Mouse (Mus musculus): ENCODE measurements around the gene Rsbn1l. TPM values are rescaled to one million over a fixed set of nuclear protein-coding genes. Genes with fewer than 3 reads are reported as not detected.
"Not testable (repeated sequence)": the region's sequence is repeated elsewhere in the genome, so short reads cannot be mapped to it uniquely, and the experiment has no call there.

Gene Rsbn1l
- polyA plus RNA-seq, 1 experiment from 2014 or later = 5.4 TPM

- ATAC-seq (ENCODE audit: insufficient number of reproducible peaks, low FRiP score) = no peak
- Histone ChIP-seq H3K4me1 (replicated peaks) (peaks cover 18% of the 10 kb centered on the region), H3K9me3 (replicated peaks) (no peaks in the 10 kb centered on the region), H3K4me3 (peak overlapping the region; percentile 91), H3K27me3 (replicated peaks) (no peaks in the 10 kb centered on the region), H3K4me2 (peak overlapping the region; percentile 74), H3K9ac (peak overlapping the region; percentile 97), H3K36me3 (peaks cover 11% of the 10 kb centered on the region), H3K27ac (ENCODE audit: poor library complexity, severe bottlenecking) (peak overlapping the region; percentile 97)
- WGBS = 0% methylated on average over 9 of the region's 9 CpGs
These were observed 5.7 kb downstream of the Rsbn1l start for GRCm38 (mm10) chr5:20950516-20950854.

- 13% methylated on average over 5 of the region's 5 CpGs for WGBS
- Histone ChIP-seq H3K4me1 (replicated peaks) (peaks cover 22% of the 10 kb centered on the region), H3K9ac (peak overlapping the region; percentile 97), H3K9me3 (replicated peaks) (no peaks in the 10 kb centered on the region), H3K27me3 (replicated peaks) (no peaks in the 10 kb centered on the region), H3K36me3 (peaks cover 11% of the 10 kb centered on the region), H3K4me3 (peak overlapping the region; percentile 91), H3K4me2 (peak overlapping the region; percentile 74), H3K27ac (ENCODE audit: poor library complexity, severe bottlenecking) (no peak overlapping the region)
- ATAC-seq (ENCODE audit: insufficient number of reproducible peaks, low FRiP score) = no peak
These were observed 6.1 kb downstream of the Rsbn1l start for GRCm38 (mm10) chr5:20950093-20950492.

- no peaks in the 10 kb centered on the region for H3K9me3 ChIP-seq (replicated peaks)
- no peak overlapping the region for H3K4me3 ChIP-seq
- 86% methylated on average over 6 of the region's 6 CpGs for WGBS
- no peak overlapping the region for H3K27ac ChIP-seq (ENCODE audit: poor library complexity, severe bottlenecking)
- H3K4me1 ChIP-seq (replicated peaks) = peaks cover 27% of the 10 kb centered on the region
- H3K27me3 ChIP-seq (replicated peaks) = no peaks in the 10 kb centered on the region
- H3K4me2 ChIP-seq = no peak overlapping the region
- H3K36me3 ChIP-seq = no peaks in the 10 kb centered on the region
- ATAC-seq (ENCODE audit: insufficient number of reproducible peaks, low FRiP score) = no peak
- H3K9ac ChIP-seq = no peak overlapping the region
These were observed 9.3 kb downstream of the Rsbn1l start for GRCm38 (mm10) chr5:20946906-20947305.

GRCm38 (mm10) chr5:20944961-20945748 is 11.0 kb downstream of the Rsbn1l start:
- no peak overlapping the region for H3K9ac ChIP-seq
- no peaks in the 10 kb centered on the region for H3K9me3 ChIP-seq (replicated peaks)
- H3K36me3 ChIP-seq = no peaks in the 10 kb centered on the region
- H3K27me3 ChIP-seq (replicated peaks) = no peaks in the 10 kb centered on the region
- WGBS = 57% methylated on average over 13 of the region's 13 CpGs
- no peak overlapping the region for H3K4me3 ChIP-seq
- H3K4me1 ChIP-seq (replicated peaks) = peaks cover 44% of the 10 kb centered on the region
- peak overlapping the region; percentile 17; the same call in 1 of the 2 replicates for H3K4me2 ChIP-seq
- ATAC-seq (ENCODE audit: insufficient number of reproducible peaks, low FRiP score) = no peak
- H3K27ac ChIP-seq (ENCODE audit: poor library complexity, severe bottlenecking) = peak overlapping the region; percentile 41; the same call in 1 of the 2 replicates

GRCm38 (mm10) chr5:20943791-20944190 is 12.4 kb downstream of the Rsbn1l start:
- H3K36me3 ChIP-seq; H3K9me3 ChIP-seq (replicated peaks); H3K4me2 ChIP-seq; H3K27ac ChIP-seq (ENCODE audit: poor library complexity, severe bottlenecking); H3K9ac ChIP-seq; H3K27me3 ChIP-seq (replicated peaks); H3K4me3 ChIP-seq; ATAC-seq (ENCODE audit: insufficient number of reproducible peaks, low FRiP score): not testable (repeated sequence)
- 72% methylated on average over 4 of the region's 4 CpGs for WGBS
- peaks cover 53% of the 10 kb centered on the region for H3K4me1 ChIP-seq (replicated peaks)

GRCm38 (mm10) chr5:20942523-20942922 is 13.7 kb downstream of the Rsbn1l start:
- Histone ChIP-seq H3K9ac (no peak overlapping the region), H3K4me2 (no peak overlapping the region), H3K36me3 (no peaks in the 10 kb centered on the region), H3K4me3 (no peak overlapping the region), H3K9me3 (replicated peaks) (no peaks in the 10 kb centered on the region), H3K27ac (ENCODE audit: poor library complexity, severe bottlenecking) (no peak overlapping the region), H3K27me3 (replicated peaks) (no peaks in the 10 kb centered on the region), H3K4me1 (replicated peaks) (peaks cover 57% of the 10 kb centered on the region)
- WGBS = 91% methylated on average over 3 of the region's 3 CpGs
- no peak for ATAC-seq (ENCODE audit: insufficient number of reproducible peaks, low FRiP score)

- H3K27ac ChIP-seq (ENCODE audit: poor library complexity, severe bottlenecking) = peak overlapping the region; percentile 50
- H3K4me2 ChIP-seq = no peak overlapping the region
- 12% methylated on average over 5 of the region's 5 CpGs for WGBS
- H3K9ac ChIP-seq = no peak overlapping the region
- no peaks in the 10 kb centered on the region for H3K9me3 ChIP-seq (replicated peaks)
- H3K4me1 ChIP-seq (replicated peaks) = peaks cover 56% of the 10 kb centered on the region
- H3K36me3 ChIP-seq = no peaks in the 10 kb centered on the region
- ATAC-seq (ENCODE audit: insufficient number of reproducible peaks, low FRiP score) = peak; percentile 71
- H3K4me3 ChIP-seq = no peak overlapping the region
- no peaks in the 10 kb centered on the region for H3K27me3 ChIP-seq (replicated peaks)
These were observed 15.0 kb downstream of the Rsbn1l start for GRCm38 (mm10) chr5:20941205-20941604.

- peak overlapping the region; percentile 83 for H3K27ac ChIP-seq (ENCODE audit: poor library complexity, severe bottlenecking)
- peak; percentile 22; the same call in 1 of the 2 replicates for ATAC-seq (ENCODE audit: insufficient number of reproducible peaks, low FRiP score)
These were observed 15.5 kb downstream of the Rsbn1l start for GRCm38 (mm10) chr5:20940696-20941095.

GRCm38 (mm10) chr5:20940040-20940571 is 16.1 kb downstream of the Rsbn1l start:
- no peak for ATAC-seq (ENCODE audit: insufficient number of reproducible peaks, low FRiP score)
- 55% methylated on average over 6 of the region's 6 CpGs for WGBS
- Histone ChIP-seq H3K36me3 (no peaks in the 10 kb centered on the region), H3K4me3 (no peak overlapping the region), H3K27ac (ENCODE audit: poor library complexity, severe bottlenecking) (peak overlapping the region; percentile 83), H3K4me1 (replicated peaks) (peaks cover 58% of the 10 kb centered on the region), H3K9ac (no peak overlapping the region), H3K27me3 (replicated peaks) (no peaks in the 10 kb centered on the region), H3K4me2 (peak overlapping the region; percentile 40; the same call in 1 of the 2 replicates), H3K9me3 (replicated peaks) (no peaks in the 10 kb centered on the region)

More at GRCm38 (mm10) chr5:20940696-20941095, 15.5 kb downstream of the Rsbn1l start:
- Histone ChIP-seq H3K4me1 (replicated peaks) (peaks cover 59% of the 10 kb centered on the region), H3K4me2 (peak overlapping the region; percentile 40; the same call in 1 of the 2 replicates), H3K9me3 (replicated peaks) (no peaks in the 10 kb centered on the region), H3K9ac (no peak overlapping the region), H3K36me3 (no peaks in the 10 kb centered on the region), H3K4me3 (no peak overlapping the region), H3K27me3 (replicated peaks) (no peaks in the 10 kb centered on the region)
- WGBS = 66% methylated on average over 4 of the region's 4 CpGs

GRCm38 (mm10) chr5:20938523-20938922 is 17.7 kb downstream of the Rsbn1l start:
- 38% methylated on average over 5 of the region's 5 CpGs for WGBS

GRCm38 (mm10) chr5:20935934-20936333 is 20.3 kb downstream of the Rsbn1l start:
- Histone ChIP-seq H3K4me1 (replicated peaks) (peaks cover 46% of the 10 kb centered on the region), H3K27ac (ENCODE audit: poor library complexity, severe bottlenecking) (no peak overlapping the region)
- no peak for ATAC-seq (ENCODE audit: insufficient number of reproducible peaks, low FRiP score)

More at GRCm38 (mm10) chr5:20938523-20938922, 17.7 kb downstream of the Rsbn1l start:
- H3K9me3 ChIP-seq (replicated peaks) = no peaks in the 10 kb centered on the region
- H3K36me3 ChIP-seq = no peaks in the 10 kb centered on the region
- no peak for ATAC-seq (ENCODE audit: insufficient number of reproducible peaks, low FRiP score)
- H3K4me1 ChIP-seq (replicated peaks) = peaks cover 58% of the 10 kb centered on the region
- H3K9ac ChIP-seq = peak overlapping the region; percentile 24; the same call in 1 of the 2 replicates
- peak overlapping the region; percentile 49 for H3K4me2 ChIP-seq
- no peaks in the 10 kb centered on the region for H3K27me3 ChIP-seq (replicated peaks)
- no peak overlapping the region for H3K4me3 ChIP-seq
- peak overlapping the region; percentile 83 for H3K27ac ChIP-seq (ENCODE audit: poor library complexity, severe bottlenecking)

More at GRCm38 (mm10) chr5:20935934-20936333, 20.3 kb downstream of the Rsbn1l start:
- H3K9me3 ChIP-seq (replicated peaks) = no peaks in the 10 kb centered on the region
- H3K4me2 ChIP-seq = no peak overlapping the region
- WGBS = 71% methylated on average over 5 of the region's 5 CpGs
- H3K36me3 ChIP-seq = no peaks in the 10 kb centered on the region
- H3K9ac ChIP-seq = no peak overlapping the region
- H3K4me3 ChIP-seq = no peak overlapping the region
- no peaks in the 10 kb centered on the region for H3K27me3 ChIP-seq (replicated peaks)

All from heart, embryonic 12.5 days (tissue).